Mouse (Mus musculus) limb, embryonic 12.5 days (tissue): Measurements from ENCODE around the gene Ttpal. TPM values are rescaled to one million over a fixed set of nuclear protein-coding genes. Genes with fewer than 3 reads are reported as not detected.

Experiments
- ATAC-seq: fragments of 200-750 bp; cut with Nextera tagmentation; 2 replicates; pipeline ENCODE4 v1.8.0; 2017; ENCODE audit warnings: low read depth, moderate TSS enrichment; ENCODE audit not compliant: insufficient number of reproducible peaks, insufficient read depth, low FRiP score, low TSS enrichment
- H3K27ac ChIP-seq: fragments of 300-500 bp; sonication (generic); 2 replicates; pipeline ENCODE4 v1.5.1; 2016; ENCODE audit warnings: mild to moderate bottlenecking, moderate library complexity
- H3K27me3 ChIP-seq: fragments of 300-500 bp; sonication (generic); 2 replicates; pipeline ENCODE4 v1.6.1; 2016; ENCODE audit warnings: mild to moderate bottlenecking, moderate library complexity
- H3K36me3 ChIP-seq: fragments of 300-500 bp; sonication (generic); 2 replicates; pipeline ENCODE4 v1.6.1; 2016; ENCODE audit warnings: mild to moderate bottlenecking, moderate library complexity
- H3K4me1 ChIP-seq: fragments of 300-500 bp; sonication (generic); replicated peaks from 2 replicates; pipeline ENCODE4 v1.6.1; 2016
- H3K4me2 ChIP-seq: fragments of 300-500 bp; sonication (generic); 2 replicates; pipeline ENCODE4 v1.6.1; 2016; ENCODE audit warnings: mild to moderate bottlenecking, moderate library complexity
- H3K4me3 ChIP-seq: fragments of 300-500 bp; sonication (generic); replicated peaks from 2 replicates; pipeline ENCODE4 v1.5.1; 2016; ENCODE audit warnings: mild to moderate bottlenecking
- H3K9ac ChIP-seq: fragments of 300-500 bp; sonication (generic); replicated peaks from 2 replicates; pipeline ENCODE4 v1.6.1; 2016; ENCODE audit warnings: mild to moderate bottlenecking, moderate library complexity
- H3K9me3 ChIP-seq: fragments of 300-500 bp; sonication (generic); 2 replicates; pipeline ENCODE4 v1.6.1; 2016; ENCODE audit warnings: mild to moderate bottlenecking, moderate library complexity
- WGBS: fragments of 180-500 bp; shearing (Covaris S2); methylation state at CpG from one replicate; pipeline ENCODE4 v1.1.7; 2016; 5-methylcytosine and 5-hydroxymethylcytosine counted together
- polyA plus RNA-seq: library from polyadenylated mRNA; unstranded; fragments of >200 nt; fragmentation: Nextera tagmentation; extraction: Ambion mirVana; gene quantifications from 2 replicates; pipeline ENCODE4 v1.2.1, GENCODE M21; 2016

The Ttpal gene
- polyA plus RNA-seq, 1 experiment from 2014 or later: 48.6 TPM

GRCm38 (mm10) chr2:163593636-163594282 lies 8.4 kb upstream of the Ttpal start:
- H3K9ac ChIP-seq: no peak overlapping the region
- H3K27me3 ChIP-seq: no peaks in the 10 kb centered on the region
- 86% methylated on average over 10 of the region's 10 CpGs for WGBS
- no peaks in the 10 kb centered on the region for H3K9me3 ChIP-seq
- no peak for ATAC-seq
- H3K4me1 ChIP-seq: no peaks in the 10 kb centered on the region; the same call in 1 of the 2 replicates
- no peaks in the 10 kb centered on the region for H3K36me3 ChIP-seq
- H3K27ac ChIP-seq: no peak overlapping the region
- H3K4me2 ChIP-seq: no peak overlapping the region
- H3K4me3 ChIP-seq: no peak overlapping the region

GRCm38 (mm10) chr2:163595119-163595518 lies 7.0 kb upstream of the Ttpal start:
- 18% methylated on average over 2 of the region's 2 CpGs for whole genome bisulfite sequencing
- Histone ChIP-seq H3K4me3 (no peak overlapping the region), H3K4me1 (no peaks in the 10 kb centered on the region; the same call in 1 of the 2 replicates), H3K27me3 (no peaks in the 10 kb centered on the region), H3K9me3 (no peaks in the 10 kb centered on the region), H3K27ac (no peak overlapping the region), H3K36me3 (no peaks in the 10 kb centered on the region), H3K4me2 (no peak overlapping the region), H3K9ac (no peak overlapping the region)
- ATAC-seq: no peak

- ATAC-seq: no peak
- Histone ChIP-seq H3K4me1 (no peaks in the 10 kb centered on the region), H3K4me2 (no peak overlapping the region), H3K9me3 (no peaks in the 10 kb centered on the region), H3K4me3 (no peak overlapping the region), H3K36me3 (no peaks in the 10 kb centered on the region), H3K27ac (no peak overlapping the region), H3K9ac (no peak overlapping the region), H3K27me3 (no peaks in the 10 kb centered on the region)
- 80% methylated on average over 13 of the region's 13 CpGs for WGBS
Measured at GRCm38 (mm10) chr2:163596057-163596872, 5.8 kb upstream of the Ttpal start.

GRCm38 (mm10) chr2:163596873-163597155 lies 5.3 kb upstream of the Ttpal start:
- 67% methylated on average over 3 of the region's 3 CpGs for WGBS
- no peak for ATAC-seq
- Histone ChIP-seq H3K4me3 (no peak overlapping the region), H3K4me2 (no peak overlapping the region), H3K9me3 (no peaks in the 10 kb centered on the region), H3K9ac (no peak overlapping the region), H3K27ac (no peak overlapping the region), H3K27me3 (no peaks in the 10 kb centered on the region), H3K4me1 (no peaks in the 10 kb centered on the region), H3K36me3 (no peaks in the 10 kb centered on the region)

- H3K4me3 ChIP-seq: no peak overlapping the region
- no peak overlapping the region for H3K4me2 ChIP-seq
- ATAC-seq: no peak
- no peaks in the 10 kb centered on the region for H3K9me3 ChIP-seq
- H3K4me1 ChIP-seq: peaks cover 1% of the 10 kb centered on the region
- H3K27me3 ChIP-seq: no peaks in the 10 kb centered on the region
- no peak overlapping the region for H3K9ac ChIP-seq
- no peak overlapping the region for H3K27ac ChIP-seq
- H3K36me3 ChIP-seq: no peaks in the 10 kb centered on the region
- 63% methylated on average over 4 of the region's 4 CpGs for WGBS
Measured at GRCm38 (mm10) chr2:163597661-163598060, 4.5 kb upstream of the Ttpal start.

GRCm38 (mm10) chr2:163599226-163599625 lies 2.9 kb upstream of the Ttpal start:
- no peak overlapping the region for H3K4me3 ChIP-seq
- H3K27me3 ChIP-seq: no peaks in the 10 kb centered on the region
- no peaks in the 10 kb centered on the region for H3K9me3 ChIP-seq
- H3K4me2 ChIP-seq: no peak overlapping the region
- ATAC-seq: no peak
- H3K9ac ChIP-seq: no peak overlapping the region
- peaks cover 10% of the 10 kb centered on the region for H3K4me1 ChIP-seq
- no peaks in the 10 kb centered on the region for H3K36me3 ChIP-seq
- 0% methylated on average over 1 of the region's 1 CpGs for WGBS
- no peak overlapping the region for H3K27ac ChIP-seq

GRCm38 (mm10) chr2:163601066-163601465 lies 1.0 kb upstream of the Ttpal start:
- Histone ChIP-seq H3K27me3 (no peaks in the 10 kb centered on the region), H3K36me3 (no peaks in the 10 kb centered on the region), H3K4me1 (peaks cover 10% of the 10 kb centered on the region), H3K9ac (no peak overlapping the region), H3K9me3 (no peaks in the 10 kb centered on the region), H3K4me2 (no peak overlapping the region), H3K4me3 (no peak overlapping the region), H3K27ac (no peak overlapping the region)
- WGBS: 89% methylated on average over 7 of the region's 7 CpGs
- no peak for ATAC-seq

- no peaks in the 10 kb centered on the region for H3K9me3 ChIP-seq
- ATAC-seq: no peak
- H3K4me2 ChIP-seq: peak overlapping the region; percentile 95
- 79% methylated on average over 7 of the region's 7 CpGs for WGBS
- peak overlapping the region; percentile 88; the same call in 1 of the 2 replicates for H3K4me3 ChIP-seq
- H3K9ac ChIP-seq: no peak overlapping the region
- no peak overlapping the region for H3K27ac ChIP-seq
- H3K27me3 ChIP-seq: no peaks in the 10 kb centered on the region
- peaks cover 10% of the 10 kb centered on the region for H3K4me1 ChIP-seq
- no peaks in the 10 kb centered on the region for H3K36me3 ChIP-seq
Measured at GRCm38 (mm10) chr2:163601712-163602100, 408 bp upstream of the Ttpal start.

GRCm38 (mm10) chr2:163606161-163606560 lies 4.0 kb downstream of the Ttpal start:
- ATAC-seq: no peak
- no peaks in the 10 kb centered on the region for H3K27me3 ChIP-seq
- peaks cover 10% of the 10 kb centered on the region for H3K4me1 ChIP-seq
- H3K36me3 ChIP-seq: peaks cover 32% of the 10 kb centered on the region
- no peaks in the 10 kb centered on the region for H3K9me3 ChIP-seq
- H3K4me2 ChIP-seq: no peak overlapping the region
- WGBS: 87% methylated on average over 7 of the region's 7 CpGs
- no peak overlapping the region for H3K4me3 ChIP-seq
- no peak overlapping the region for H3K9ac ChIP-seq
- no peak overlapping the region for H3K27ac ChIP-seq

GRCm38 (mm10) chr2:163608008-163608407 lies 5.9 kb downstream of the Ttpal start:
- no peak for ATAC-seq
- Histone ChIP-seq H3K9ac (no peak overlapping the region), H3K9me3 (no peaks in the 10 kb centered on the region), H3K4me2 (no peak overlapping the region), H3K36me3 (peaks cover 49% of the 10 kb centered on the region), H3K27me3 (no peaks in the 10 kb centered on the region), H3K4me1 (peaks cover 5% of the 10 kb centered on the region), H3K4me3 (no peak overlapping the region), H3K27ac (no peak overlapping the region)
- WGBS: 87% methylated on average over 7 of the region's 7 CpGs

GRCm38 (mm10) chr2:163609281-163609975 lies 7.3 kb downstream of the Ttpal start:
- 84% methylated on average over 12 of the region's 12 CpGs for WGBS
- Histone ChIP-seq H3K4me1 (no peaks in the 10 kb centered on the region), H3K9ac (no peak overlapping the region), H3K9me3 (peaks cover 3% of the 10 kb centered on the region; the same call in 1 of the 2 replicates), H3K36me3 (peaks cover 63% of the 10 kb centered on the region), H3K27me3 (no peaks in the 10 kb centered on the region), H3K27ac (no peak overlapping the region), H3K4me2 (no peak overlapping the region), H3K4me3 (no peak overlapping the region)
- ATAC-seq: no peak
